Mouse (Mus musculus) thymus, adult 2 months (tissue): ENCODE measurements around the gene Slc38a7. TPM values are rescaled to one million over a fixed set of nuclear protein-coding genes. Genes with fewer than 3 reads are reported as not detected.

Source experiments
- DNase-seq: peaks from one replicate; pipeline ENCODE4 v3.0.0; 2021
- H3K27ac ChIP-seq: fragments of 200-500 bp; 2 replicates; pipeline ENCODE4 v1.5.1; 2012; ENCODE audit warnings: low read length, control low read depth; ENCODE audit not compliant: control insufficient read depth, insufficient read depth
- H3K27me3 ChIP-seq: fragments of 200-500 bp; 2 replicates; pipeline ENCODE4 v1.6.1; 2012; ENCODE audit warnings: mild to moderate bottlenecking, low read length, moderate library complexity, mixed read lengths; ENCODE audit not compliant: control insufficient read depth, insufficient read depth
- H3K36me3 ChIP-seq: fragments of 200-500 bp; 2 replicates; pipeline ENCODE4 v1.6.1; 2012; ENCODE audit warnings: mild to moderate bottlenecking, low read length, moderate library complexity; ENCODE audit not compliant: control insufficient read depth, insufficient read depth
- H3K4me1 ChIP-seq: fragments of 200-500 bp; replicated peaks from 2 replicates; pipeline ENCODE4 v1.6.1; 2012; ENCODE audit warnings: low read length; ENCODE audit not compliant: control insufficient read depth, insufficient read depth
- H3K4me3 ChIP-seq: fragments of 200-500 bp; 2 replicates; pipeline ENCODE4 v1.5.1; 2012; ENCODE audit warnings: mild to moderate bottlenecking, low read length, control low read depth, moderate library complexity; ENCODE audit not compliant: control insufficient read depth, insufficient read depth
- CTCF ChIP-seq: fragments of 200-500 bp; IDR thresholded peaks from 2 replicates; pipeline ENCODE4 v1.5.1; 2012; ENCODE audit warnings: mild to moderate bottlenecking, control low read depth, low read length, moderate library complexity, borderline replicate concordance; ENCODE audit not compliant: control insufficient read depth, poor library complexity, insufficient read depth; ENCODE audit errors: extremely low read depth
- POLR2A ChIP-seq: fragments of 200-500 bp; IDR thresholded peaks from 2 replicates; pipeline ENCODE4 v1.6.1; 2012; ENCODE audit warnings: mild to moderate bottlenecking, low read length, control low read depth, moderate library complexity; ENCODE audit not compliant: control insufficient read depth, poor library complexity, insufficient read depth; ENCODE audit errors: extremely low read depth
- WGBS: fragments of 180-500 bp; shearing (Covaris S2); methylation state at CpG from one replicate; pipeline ENCODE4 v1.1.7; 2018; 5-methylcytosine and 5-hydroxymethylcytosine counted together
- polyA plus RNA-seq: library from polyadenylated mRNA; depleted of rRNA; stranded (reverse); fragments of >200 nt; gene quantifications from 2 replicates; pipeline ENCODE4 v1.2.3, GENCODE M21; 2012

Slc38a7 gene
- polyA plus RNA-seq, 1 experiment, result 26.8 TPM

- 61% methylated on average over 17 of the region's 17 CpGs for WGBS
- Histone ChIP-seq H3K27me3 (no peaks in the 10 kb centered on the region), H3K36me3 (no peaks in the 10 kb centered on the region), H3K4me3 (peak overlapping the region; percentile 80), H3K27ac (no peak overlapping the region), H3K4me1 (peaks cover 13% of the 10 kb centered on the region)
- TF ChIP-seq POLR2A (no peak), CTCF (no peak)
- peak; percentile 7 for DNase-seq
Measured at GRCm38 (mm10) chr8:95886647-95887577, 33.6 kb upstream of the Slc38a7 start.

GRCm38 (mm10) chr8:95885966-95886365 is 32.6 kb upstream of the Slc38a7 start:
- Histone ChIP-seq H3K36me3 (no peaks in the 10 kb centered on the region), H3K27ac (no peak overlapping the region), H3K4me1 (peaks cover 13% of the 10 kb centered on the region), H3K4me3 (no peak overlapping the region), H3K27me3 (no peaks in the 10 kb centered on the region)
- TF ChIP-seq CTCF (no peak), POLR2A (no peak)
- DNase-seq, result no peak
- WGBS, result 90% methylated on average over 5 of the region's 5 CpGs

GRCm38 (mm10) chr8:95885271-95885841 is 32.0 kb upstream of the Slc38a7 start:
- 76% methylated on average over 5 of the region's 5 CpGs for WGBS
- Histone ChIP-seq H3K4me1 (peaks cover 13% of the 10 kb centered on the region), H3K4me3 (no peak overlapping the region), H3K27ac (no peak overlapping the region), H3K36me3 (no peaks in the 10 kb centered on the region), H3K27me3 (no peaks in the 10 kb centered on the region)
- no peak for DNase-seq
- no peak for TF ChIP-seq POLR2A
- no peak for TF ChIP-seq CTCF

- H3K27me3 ChIP-seq, result no peaks in the 10 kb centered on the region
- no peaks in the 10 kb centered on the region for H3K36me3 ChIP-seq
- peaks cover 13% of the 10 kb centered on the region for H3K4me1 ChIP-seq
- no peak overlapping the region for H3K27ac ChIP-seq
- TF ChIP-seq CTCF (no peak), POLR2A (no peak)
- DNase-seq, result no peak
- 92% methylated on average over 12 of the region's 12 CpGs for WGBS
- H3K4me3 ChIP-seq, result no peak overlapping the region
Measured at GRCm38 (mm10) chr8:95884491-95884890, 31.2 kb upstream of the Slc38a7 start.

- Histone ChIP-seq H3K27ac (no peak overlapping the region), H3K36me3 (peaks cover 6% of the 10 kb centered on the region), H3K4me1 (peaks cover 13% of the 10 kb centered on the region), H3K27me3 (no peaks in the 10 kb centered on the region), H3K4me3 (no peak overlapping the region)
- TF ChIP-seq POLR2A (no peak), CTCF (no peak)
- 67% methylated on average over 9 of the region's 9 CpGs for WGBS
- DNase-seq, result no peak
Measured at GRCm38 (mm10) chr8:95882191-95882590, 28.9 kb upstream of the Slc38a7 start.

- TF ChIP-seq CTCF (no peak), POLR2A (no peak)
- Histone ChIP-seq H3K27me3 (no peaks in the 10 kb centered on the region), H3K4me3 (no peak overlapping the region), H3K4me1 (peaks cover 8% of the 10 kb centered on the region), H3K27ac (no peak overlapping the region), H3K36me3 (peaks cover 12% of the 10 kb centered on the region)
- 77% methylated on average over 3 of the region's 3 CpGs for WGBS
- DNase-seq, result no peak
Measured at GRCm38 (mm10) chr8:95881576-95881975, 28.2 kb upstream of the Slc38a7 start.
